Mouse (Mus musculus) ES-Bruce4 (cell line): ENCODE data around the gene Bhmt2. TPM values are rescaled to one million over a fixed set of nuclear protein-coding genes. Genes with fewer than 3 reads are reported as not detected.

Experiments used
- H3K27ac ChIP-seq: 2 replicates; pipeline ENCODE4 v1.5.1; 2012; ENCODE audit warnings: low read length, inconsistent platforms; ENCODE audit not compliant: insufficient read depth
- H3K27me3 ChIP-seq: 2 replicates; pipeline ENCODE4 v1.6.1; 2012; ENCODE audit warnings: mild to moderate bottlenecking, low read length, inconsistent platforms; ENCODE audit not compliant: control insufficient read depth, poor library complexity, insufficient read depth, severe bottlenecking
- H3K36me3 ChIP-seq: 2 replicates; pipeline ENCODE4 v1.6.1; 2012; ENCODE audit warnings: inconsistent platforms, mild to moderate bottlenecking, low read length, moderate library complexity; ENCODE audit not compliant: control insufficient read depth, poor library complexity, insufficient read depth, severe bottlenecking
- H3K4me1 ChIP-seq: one replicate; pipeline ENCODE4 v1.8.1; 2011; ENCODE audit warnings: low read length; ENCODE audit not compliant: control insufficient read depth, insufficient read depth
- H3K4me3 ChIP-seq: 2 replicates; pipeline ENCODE4 v1.5.1; 2011; ENCODE audit warnings: low read depth, mild to moderate bottlenecking, low read length
- H3K9ac ChIP-seq: 2 replicates; pipeline ENCODE4 v1.6.1; 2012; ENCODE audit warnings: low read depth, mild to moderate bottlenecking, inconsistent platforms; ENCODE audit not compliant: poor library complexity, severe bottlenecking
- H3K9me3 ChIP-seq: replicated peaks from 2 replicates; pipeline ENCODE4 v1.6.1; 2012; ENCODE audit warnings: mild to moderate bottlenecking, low read length, inconsistent platforms; ENCODE audit not compliant: control insufficient read depth, poor library complexity, insufficient read depth, severe bottlenecking
- CTCF ChIP-seq: IDR thresholded peaks from one replicate; pipeline ENCODE4 v1.8.1; 2011; ENCODE audit warnings: low read depth, low read length
- EP300 ChIP-seq: IDR thresholded peaks from 2 replicates; pipeline ENCODE4 v1.6.1; 2011; ENCODE audit warnings: low read depth, low read length; ENCODE audit not compliant: insufficient read depth
- POLR2A ChIP-seq: IDR thresholded peaks from one replicate; pipeline ENCODE4 v1.8.1; 2011; ENCODE audit warnings: low read length; ENCODE audit not compliant: insufficient read depth
- polyA plus RNA-seq: library from polyadenylated mRNA; stranded (reverse); fragments of >200 nt; gene quantifications from 2 replicates; pipeline ENCODE4 v1.2.4, GENCODE M21; 2011; ENCODE audit warnings: low read depth; ENCODE audit not compliant: missing spikeins, insufficient read depth, insufficient read length

The Bhmt2 gene
- polyA plus RNA-seq, result not detected in 2 replicates

DNA sequence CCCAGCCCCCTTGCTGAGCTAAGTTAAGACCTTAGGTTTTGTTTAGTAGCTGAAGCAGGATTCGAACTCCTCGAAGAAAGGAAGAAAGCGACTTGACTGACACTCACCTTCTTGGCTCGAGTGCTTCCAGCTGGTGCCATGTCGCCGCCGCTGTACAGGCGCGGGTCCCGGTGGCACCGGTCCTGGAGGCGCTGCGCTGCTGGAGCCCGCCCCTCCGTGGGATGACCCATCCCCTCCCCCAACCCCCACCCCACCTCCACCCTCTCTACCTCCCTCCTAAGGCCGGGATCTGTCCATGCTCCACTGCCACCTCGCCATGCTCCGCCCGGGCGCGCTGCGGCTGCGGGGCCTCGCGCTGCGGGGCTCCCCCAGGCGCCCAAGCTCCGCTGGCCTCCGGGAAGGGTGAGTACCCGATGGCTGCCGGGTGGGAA, at the start of gene Bhmt2, which contains the start of gene Dmgdh:
Bhmt2 (minus strand) TSS at position 172 of the 431 bp plus-strand sequence.
Dmgdh (plus strand) TSS at position 303 of the 431 bp plus-strand sequence.
- TF ChIP-seq CTCF (no peak), POLR2A (no peak), EP300 (no peak)
- H3K27ac ChIP-seq, result no peak within 1 kb of the TSS
- H3K9me3 ChIP-seq, result no peaks in the 10 kb centered on the region
- H3K9ac ChIP-seq, result peak within 1 kb of the TSS; percentile 44; the same call in 1 of the 2 replicates
- peak within 1 kb of the TSS; percentile 27 for H3K4me3 ChIP-seq
- no peaks in the 10 kb centered on the region for H3K36me3 ChIP-seq
- H3K27me3 ChIP-seq, result peaks cover 5% of the 10 kb centered on the region; the same call in 1 of the 2 replicates
- H3K4me1 ChIP-seq, result no peaks in the 10 kb centered on the region

GRCm38 (mm10) chr13:93723455-93723854, 49.4 kb upstream of the Bhmt2 start:
- TF ChIP-seq EP300 (no peak), CTCF (no peak)
- no peaks in the 10 kb centered on the region for H3K4me1 ChIP-seq
- no peak overlapping the region for H3K9ac ChIP-seq
- H3K4me3 ChIP-seq, result no peak overlapping the region
- no peaks in the 10 kb centered on the region for H3K27me3 ChIP-seq
- H3K9me3 ChIP-seq, result no peaks in the 10 kb centered on the region
- H3K36me3 ChIP-seq, result no peaks in the 10 kb centered on the region
- H3K27ac ChIP-seq, result no peak overlapping the region

DNA sequence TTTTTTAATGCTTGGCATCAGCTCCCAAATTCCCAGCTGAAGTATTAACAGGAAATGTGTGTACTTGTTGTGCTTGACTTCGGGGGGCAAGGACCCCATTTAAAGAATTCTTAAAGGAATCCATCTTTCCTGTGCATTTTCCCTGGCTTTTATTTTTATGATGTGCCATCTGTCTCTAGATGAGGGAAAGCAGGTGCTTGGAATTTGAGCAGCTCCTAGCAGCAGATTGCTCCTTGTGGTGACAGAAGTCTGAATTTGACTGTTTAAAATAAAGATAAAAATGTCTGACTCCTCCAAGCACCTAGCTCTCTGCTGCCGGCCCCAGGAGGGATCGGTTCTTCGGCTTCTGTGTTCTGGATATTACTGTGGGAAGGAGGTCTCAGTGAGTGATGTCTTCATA, 47.8 kb upstream of the Bhmt2 start:
- H3K4me1 ChIP-seq, result no peaks in the 10 kb centered on the region
- no peak overlapping the region for H3K4me3 ChIP-seq
- no peaks in the 10 kb centered on the region for H3K27me3 ChIP-seq
- no peak overlapping the region for H3K27ac ChIP-seq
- no peaks in the 10 kb centered on the region for H3K36me3 ChIP-seq
- TF ChIP-seq EP300 (no peak), POLR2A (no peak), CTCF (no peak)
- H3K9me3 ChIP-seq, result no peaks in the 10 kb centered on the region
- no peak overlapping the region for H3K9ac ChIP-seq

- no peaks in the 10 kb centered on the region for H3K36me3 ChIP-seq
- TF ChIP-seq POLR2A, result no peak
- no peak for TF ChIP-seq EP300
- peak; percentile 67 for TF ChIP-seq CTCF
- no peaks in the 10 kb centered on the region for H3K4me1 ChIP-seq
- H3K9me3 ChIP-seq, result no peaks in the 10 kb centered on the region
- H3K4me3 ChIP-seq, result no peak overlapping the region
- no peak overlapping the region for H3K27ac ChIP-seq
- H3K27me3 ChIP-seq, result no peaks in the 10 kb centered on the region
- no peak overlapping the region for H3K9ac ChIP-seq
Observed at GRCm38 (mm10) chr13:93718948-93719347, 44.8 kb upstream of the Bhmt2 start.

DNA sequence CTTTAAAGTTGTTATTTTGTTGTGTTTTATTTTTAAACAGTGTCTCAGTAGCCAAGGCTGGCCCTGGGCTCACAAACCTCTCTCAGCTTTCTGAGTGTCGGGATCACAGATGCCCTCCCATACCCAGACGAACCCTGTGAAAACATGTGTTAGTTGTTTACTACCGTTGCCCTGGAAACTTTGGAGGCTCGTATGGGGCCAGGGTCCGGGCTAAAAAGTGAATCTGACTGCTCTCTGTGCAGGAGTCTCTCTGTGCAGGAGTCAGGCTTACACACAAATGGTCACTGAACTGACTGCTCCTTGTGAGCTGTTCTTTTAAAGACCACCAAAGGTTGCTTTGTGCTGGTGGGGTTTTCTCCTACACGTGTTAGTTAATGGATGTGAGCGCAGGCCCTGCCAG, 43.0 kb upstream of the Bhmt2 start:
- Histone ChIP-seq H3K27me3 (no peaks in the 10 kb centered on the region), H3K9me3 (no peaks in the 10 kb centered on the region), H3K9ac (no peak overlapping the region), H3K4me1 (no peaks in the 10 kb centered on the region), H3K27ac (no peak overlapping the region), H3K36me3 (no peaks in the 10 kb centered on the region), H3K4me3 (no peak overlapping the region)
- TF ChIP-seq EP300 (no peak), CTCF (no peak), POLR2A (no peak)

GRCm38 (mm10) chr13:93713826-93714225, 39.7 kb upstream of the Bhmt2 start:
- Histone ChIP-seq H3K9ac (no peak overlapping the region), H3K27ac (no peak overlapping the region), H3K4me3 (no peak overlapping the region), H3K9me3 (no peaks in the 10 kb centered on the region), H3K27me3 (no peaks in the 10 kb centered on the region), H3K36me3 (no peaks in the 10 kb centered on the region), H3K4me1 (no peaks in the 10 kb centered on the region)
- TF ChIP-seq POLR2A, result no peak
- no peak for TF ChIP-seq CTCF
- TF ChIP-seq EP300, result no peak
